Mouse (Mus musculus) mouse trophoblast stem cell (cell line): ENCODE results near the gene Htr3b.
"Not testable (repeated sequence)": the region's sequence is repeated elsewhere in the genome, so short reads cannot be mapped to it uniquely, and the experiment has no call there.

Experiments used
- in situ Hi-C, 2 experiments: fragments of 300-500 bp; cut with MseI, MboI; formaldehyde crosslinking; loops; 2 replicates in 1 of 2; 3 replicates in 1 of 2; pipeline ENCODE4 v1.15.1; 2025

Htr3b gene

DNA sequence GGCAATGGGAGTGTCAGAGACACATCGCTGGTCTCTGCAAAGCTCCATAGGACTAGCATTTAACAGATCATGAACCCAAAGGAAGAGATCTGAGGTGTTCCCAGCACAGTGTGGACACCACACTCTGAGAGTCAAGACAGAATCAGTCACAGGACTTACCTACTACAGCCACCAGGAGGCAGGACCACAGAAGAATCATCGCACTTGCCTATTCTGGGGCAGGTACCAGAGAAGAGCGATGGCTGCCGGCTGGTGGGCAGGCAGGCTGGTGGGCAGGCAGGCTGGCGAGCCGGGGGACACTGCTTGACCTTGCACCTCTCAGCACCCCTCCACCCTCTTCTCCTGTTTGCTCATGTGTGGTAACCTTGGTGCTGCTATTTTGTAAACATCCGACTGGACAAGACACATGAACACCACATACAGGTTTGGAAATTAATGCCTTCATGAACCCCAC is at the start of gene Htr3b:
Gene Htr3b (minus strand): TSS at position 404 of the 454 bp plus-strand sequence.
- in situ Hi-C loops: loop anchor here in 1 of 2 experiments (10.0 kb wide), 1 partner anchor 320 kb away; no protein-coding TSS in a partner anchor

DNA sequence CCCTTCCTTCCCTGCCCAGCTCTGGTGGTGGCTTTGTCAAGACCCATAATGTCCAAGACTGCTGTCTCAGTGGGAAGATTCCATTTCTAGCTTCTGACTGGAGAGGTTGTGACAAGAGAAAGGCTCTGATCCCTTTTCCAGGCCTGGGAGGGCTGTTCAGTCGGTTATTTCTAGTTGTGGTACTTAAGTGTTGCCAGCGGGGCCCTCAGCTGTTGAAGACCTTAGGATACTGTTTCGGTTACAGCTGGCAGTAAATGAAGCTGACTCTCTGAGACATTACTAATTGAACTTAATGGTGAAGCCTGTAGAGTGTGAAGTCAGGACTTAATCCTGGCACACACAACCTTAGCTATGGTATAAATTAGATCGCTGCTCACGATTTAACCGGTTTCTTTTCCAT is 34.5 kb upstream of the Htr3b start:
- in situ Hi-C loops: loop anchor here in 1 of 2 experiments (5.0 kb wide), 1 partner anchor 53 kb away; no protein-coding TSS in a partner anchor

DNA sequence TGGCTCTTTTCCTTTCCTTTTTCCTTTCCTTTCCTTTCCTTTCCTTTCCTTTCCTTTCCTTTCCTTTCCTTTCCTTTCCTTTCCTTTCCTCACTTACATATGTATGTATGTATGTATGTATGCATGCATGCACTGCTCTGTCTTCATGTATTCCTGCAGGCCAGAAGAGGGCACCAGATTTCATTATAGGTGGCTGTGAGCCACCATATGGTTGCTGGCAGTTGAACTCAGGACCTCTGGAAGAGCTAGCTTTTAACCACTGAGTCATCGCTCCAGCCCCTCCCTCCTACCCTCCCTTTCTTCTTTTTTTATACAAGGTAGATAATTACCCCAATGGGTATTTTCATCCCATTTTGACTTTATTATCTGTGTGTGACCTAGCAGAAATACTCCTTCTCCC is 30.9 kb upstream of the Htr3b start:
- in situ Hi-C loops: loop anchor here in 1 of 2 experiments (5.0 kb wide), 1 partner anchor 57 kb away; no protein-coding TSS in a partner anchor

DNA sequence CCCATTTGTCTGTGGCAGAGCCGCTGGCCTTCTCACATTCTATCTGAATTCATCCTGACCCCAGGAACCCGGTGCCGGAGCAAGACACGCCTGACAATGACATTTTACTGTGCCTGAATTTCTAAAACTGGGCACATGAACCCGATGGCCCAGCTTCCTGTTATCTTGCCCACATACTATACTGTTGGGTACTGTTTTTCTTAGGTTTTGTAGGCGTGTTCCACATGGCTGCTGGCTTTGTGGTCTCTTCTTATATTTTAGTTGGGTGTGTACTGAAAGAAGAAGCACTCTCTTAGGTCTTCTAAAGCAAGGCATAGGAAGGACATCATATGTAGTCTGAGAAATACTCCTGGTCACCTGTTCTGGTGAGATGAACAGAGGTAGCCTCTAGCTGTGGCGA is 30.0 kb upstream of the Htr3b start:
- in situ Hi-C loops: loop anchor here in 1 of 2 experiments (5.0 kb wide), 1 partner anchor 58 kb away; no protein-coding TSS in a partner anchor

DNA sequence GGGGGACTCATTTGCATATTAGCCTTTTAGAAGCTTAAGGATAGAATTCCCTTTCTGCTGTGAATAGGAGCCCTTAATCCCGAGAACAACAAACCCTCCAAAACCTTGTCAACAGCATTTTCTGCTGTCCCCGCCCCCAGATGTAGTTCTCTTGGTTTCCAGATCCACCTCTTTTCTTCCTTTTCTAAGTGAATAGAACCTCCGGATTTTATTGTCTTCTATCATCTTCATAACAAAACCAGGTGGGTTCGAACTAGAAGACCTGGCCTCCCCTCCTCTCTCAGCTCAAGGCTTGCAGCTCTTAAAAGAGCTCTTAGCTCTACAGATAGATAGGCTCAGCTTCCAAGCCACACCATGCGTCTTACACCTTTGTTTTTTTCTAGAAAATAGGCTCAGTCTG is 26.9 kb upstream of the Htr3b start:
- in situ Hi-C loops: no loop called here

DNA sequence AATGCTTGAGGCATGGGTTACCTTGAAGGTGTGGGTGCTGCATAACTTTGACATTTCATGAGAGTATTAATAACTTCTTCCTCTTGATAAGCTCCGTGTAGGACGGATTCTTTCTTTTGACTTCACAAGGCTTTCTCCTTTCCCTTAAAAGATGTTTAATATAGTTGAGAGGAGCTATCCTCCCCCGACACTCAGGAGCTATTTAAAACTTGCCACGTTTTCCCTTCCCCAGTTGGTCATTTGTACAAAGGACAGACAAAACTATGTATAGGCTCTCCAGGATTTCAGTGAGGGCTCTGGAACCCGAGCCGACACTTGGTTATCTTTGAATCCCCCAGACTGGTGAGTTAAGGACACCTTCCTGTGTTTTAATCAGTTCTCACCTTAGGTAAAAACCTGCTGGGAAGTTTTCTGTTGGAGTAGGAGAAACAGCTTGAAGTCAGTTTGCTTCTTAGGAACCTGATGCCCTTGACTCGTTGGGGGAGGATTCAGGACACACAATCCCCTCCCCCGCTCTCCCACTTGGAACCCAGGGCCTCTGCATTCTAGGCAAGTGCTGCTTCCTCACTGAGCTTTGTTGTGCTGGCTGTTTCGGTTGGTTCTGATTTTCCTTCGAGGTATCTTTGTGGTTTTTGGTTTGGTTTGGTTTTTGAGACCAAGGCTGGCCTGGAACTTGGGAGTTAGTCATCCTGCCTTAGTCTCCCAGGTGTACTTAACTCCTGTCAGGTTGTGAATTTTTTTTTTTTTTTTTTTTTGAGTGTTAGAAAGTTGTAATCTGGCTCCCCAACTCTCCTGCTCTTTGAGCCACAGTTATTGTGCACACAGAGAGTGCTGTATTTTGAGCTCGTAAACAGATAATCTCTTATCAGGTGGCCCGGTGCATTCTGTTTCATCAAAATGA is 22.7 kb upstream of the Htr3b start:
- in situ Hi-C loops: no loop called here

DNA sequence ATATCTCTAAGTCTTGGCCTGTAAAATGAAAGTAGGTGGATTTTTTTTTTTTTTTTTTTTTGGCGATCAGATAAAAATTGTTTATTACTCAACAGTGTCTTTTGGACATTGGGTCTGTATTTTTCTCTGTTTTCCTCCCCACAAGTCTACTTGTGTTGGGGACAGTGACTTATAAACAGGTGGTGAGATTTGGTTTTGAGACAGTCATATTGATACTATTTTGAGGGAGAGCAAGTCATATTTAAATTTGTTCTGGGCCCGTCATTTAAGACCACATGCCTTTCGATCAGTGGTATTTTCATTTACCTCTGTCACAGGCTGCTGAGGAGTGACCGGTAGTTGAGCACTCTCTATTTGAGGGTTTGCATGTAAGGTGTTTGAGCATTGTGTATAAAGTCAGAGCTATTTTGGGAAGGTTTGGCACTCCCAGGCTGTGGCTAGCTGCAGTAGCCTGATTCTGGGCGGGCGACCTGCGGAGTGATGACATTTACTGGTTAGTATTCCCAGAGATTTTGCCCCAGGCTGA is 21.9 kb upstream of the Htr3b start:
- in situ Hi-C loops: no loop called here

DNA sequence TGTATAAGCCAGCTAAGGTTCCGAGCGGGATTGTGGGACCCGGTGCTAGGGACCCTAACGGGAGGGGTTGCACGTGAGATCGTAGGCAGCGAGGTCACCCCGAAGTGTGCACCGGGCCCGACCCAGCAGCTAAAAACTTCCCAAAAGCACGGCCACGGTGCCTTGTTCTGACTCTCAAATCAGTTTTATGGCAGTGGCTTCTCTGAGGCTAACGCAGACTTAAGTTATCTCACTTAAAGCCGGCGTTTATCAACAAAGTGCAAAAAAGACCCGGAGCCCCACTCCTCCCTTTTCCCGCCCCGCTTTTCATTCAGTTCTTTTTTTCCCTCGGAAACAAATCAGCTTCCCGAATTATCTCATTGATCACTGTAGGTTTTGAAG is 20.9 kb upstream of the Htr3b start:
- in situ Hi-C loops: no loop called here

DNA sequence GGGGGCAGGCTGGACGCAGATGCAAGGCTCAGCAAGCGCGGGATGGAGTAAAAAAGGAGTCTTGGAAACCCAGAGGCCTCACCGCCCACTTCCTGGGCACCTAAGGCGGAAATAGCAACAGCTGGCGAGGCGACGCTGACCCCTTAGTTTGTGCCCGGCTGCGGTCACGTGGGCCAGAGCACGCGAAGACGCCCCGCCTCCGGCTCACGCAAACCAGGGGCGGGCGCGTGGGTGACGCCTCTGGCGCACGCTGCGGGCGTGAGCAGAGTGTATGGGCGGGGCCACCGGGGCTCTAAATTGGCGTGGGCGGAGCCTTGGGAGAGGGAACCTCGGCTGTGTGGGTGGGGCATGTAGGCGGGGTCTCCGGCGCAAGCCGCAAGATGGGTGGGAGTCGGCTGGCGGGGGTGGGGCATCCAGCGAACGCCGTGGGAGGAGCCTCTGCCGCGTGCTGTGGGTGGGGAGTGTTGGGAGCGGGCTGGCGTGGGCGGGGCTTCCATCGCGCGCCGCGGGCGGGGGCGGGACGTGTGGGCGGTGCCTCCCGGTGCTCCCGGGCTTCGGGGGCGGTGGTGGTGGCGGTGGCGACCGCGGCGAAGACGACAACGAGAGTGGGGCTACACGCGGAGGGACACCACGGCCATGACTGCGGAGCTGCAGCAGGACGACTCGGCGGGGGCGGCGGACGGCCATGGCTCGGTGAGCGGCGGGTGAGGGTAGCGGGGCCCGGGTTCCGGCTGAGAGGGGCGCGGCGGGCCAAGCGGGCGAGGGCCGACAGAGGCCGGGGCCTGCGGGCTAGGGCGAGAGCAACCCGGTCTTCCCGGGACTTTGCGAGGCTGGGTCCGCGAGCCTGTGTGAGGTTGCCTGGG is 20.3 kb upstream of the Htr3b start, which contains the start of gene Usp28:
Gene Usp28 (plus strand): TSS at position 531 of the 863 bp plus-strand sequence.
- in situ Hi-C loops: no loop called here

DNA sequence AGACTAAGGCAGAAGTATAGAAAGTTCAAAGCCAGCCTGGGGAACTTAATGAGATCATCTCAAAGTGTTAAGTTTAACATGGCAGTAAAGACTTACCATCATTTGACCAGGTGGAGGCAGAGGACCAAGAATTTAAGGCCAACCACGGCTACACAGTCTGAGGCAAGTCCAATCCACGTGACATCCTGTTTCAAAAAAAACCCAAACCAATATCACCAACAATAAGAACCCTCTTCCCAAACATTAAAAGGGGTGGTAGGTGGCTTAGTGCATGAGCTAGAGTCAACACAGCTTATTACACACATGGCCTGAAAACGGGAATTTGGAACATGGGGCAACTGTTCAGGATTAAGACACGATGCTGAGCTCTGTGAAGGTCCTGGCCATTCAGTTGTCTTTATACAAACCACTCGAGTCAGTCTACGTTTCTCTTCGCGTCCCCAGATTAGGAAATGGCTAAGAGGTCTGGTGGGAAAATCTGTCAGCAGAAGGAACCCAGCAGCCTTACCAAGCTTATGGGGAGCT is 19.6 kb upstream of the Htr3b start:
- in situ Hi-C loops: no loop called here

DNA sequence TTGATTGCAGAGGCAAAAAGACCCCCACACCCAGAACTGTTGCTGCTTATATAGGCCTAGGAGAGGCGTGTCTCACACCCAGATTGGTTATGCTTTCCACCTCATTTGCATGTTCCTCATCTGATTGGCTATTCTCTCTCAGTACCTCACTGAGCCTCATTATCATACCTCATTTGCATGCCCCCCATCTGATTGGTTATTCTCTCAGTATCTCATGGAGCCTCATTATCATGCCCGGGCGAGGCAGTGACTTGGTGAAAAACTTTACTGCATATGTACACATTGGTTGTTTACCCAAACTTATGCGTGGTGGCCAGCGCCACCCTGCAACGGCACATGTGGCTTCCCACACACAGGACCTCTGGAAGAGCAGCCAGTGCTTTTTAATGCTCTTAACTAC is 19.0 kb upstream of the Htr3b start:
- in situ Hi-C loops: not testable (repeated sequence)

DNA sequence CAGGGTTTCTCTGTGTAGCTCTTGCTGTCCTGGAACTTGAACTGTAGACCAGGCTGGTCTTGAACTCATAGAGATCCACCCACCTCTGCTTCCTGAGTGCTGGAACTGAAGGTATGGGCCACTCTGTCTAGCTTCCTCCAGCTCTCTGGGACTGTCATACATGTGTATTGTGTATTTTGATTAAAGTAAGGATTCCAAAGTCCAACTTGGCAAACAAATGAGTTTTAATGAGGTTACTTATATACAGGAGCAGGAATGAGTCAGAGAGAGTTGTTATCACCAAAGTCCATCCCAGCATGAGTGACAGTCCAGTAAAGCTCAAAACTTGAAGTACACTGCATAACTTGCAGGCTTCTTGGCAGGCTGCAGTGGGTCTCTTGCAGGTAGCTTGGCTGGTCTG is 17.0 kb upstream of the Htr3b start:
- in situ Hi-C loops: no loop called here

DNA sequence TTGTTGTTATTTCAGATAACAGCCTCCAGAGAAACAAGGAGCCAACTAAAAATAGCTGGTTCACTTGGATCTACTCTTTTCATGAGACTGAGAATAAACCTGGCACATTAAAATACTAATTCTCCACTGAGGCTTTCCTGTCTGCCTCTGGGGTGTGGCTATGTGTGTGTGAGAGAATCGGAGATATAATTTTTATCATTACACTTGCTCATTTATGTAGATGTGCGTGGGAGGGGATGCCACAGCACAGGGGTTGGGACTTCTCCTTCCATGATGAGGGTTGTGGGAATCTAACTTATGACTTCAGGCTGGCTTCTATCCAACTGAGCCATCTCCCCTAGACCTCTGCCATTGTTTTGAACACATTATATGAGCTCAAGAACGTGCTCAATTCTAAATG is 16.0 kb upstream of the Htr3b start:
- in situ Hi-C loops: no loop called here

DNA sequence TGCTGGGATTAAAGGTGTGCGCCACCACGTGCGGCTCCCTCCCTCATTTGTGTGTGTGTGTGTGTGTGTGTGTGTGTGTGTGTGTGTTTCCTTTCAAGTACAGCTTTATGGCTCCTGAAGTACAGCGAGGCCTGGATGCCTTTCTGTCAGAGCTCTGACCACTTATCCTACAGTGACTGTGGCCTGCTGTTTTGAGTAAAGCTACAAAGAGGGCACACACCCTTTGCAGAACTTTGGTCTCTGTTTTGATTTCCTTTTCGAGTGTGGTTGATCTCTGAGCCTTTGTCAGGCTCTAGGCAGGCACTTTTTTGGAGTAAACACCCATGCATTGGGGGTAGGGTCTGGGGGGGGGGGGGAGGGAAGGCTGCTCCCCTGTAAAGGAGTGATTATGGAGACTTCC is 15.6 kb upstream of the Htr3b start:
- in situ Hi-C loops: no loop called here

DNA sequence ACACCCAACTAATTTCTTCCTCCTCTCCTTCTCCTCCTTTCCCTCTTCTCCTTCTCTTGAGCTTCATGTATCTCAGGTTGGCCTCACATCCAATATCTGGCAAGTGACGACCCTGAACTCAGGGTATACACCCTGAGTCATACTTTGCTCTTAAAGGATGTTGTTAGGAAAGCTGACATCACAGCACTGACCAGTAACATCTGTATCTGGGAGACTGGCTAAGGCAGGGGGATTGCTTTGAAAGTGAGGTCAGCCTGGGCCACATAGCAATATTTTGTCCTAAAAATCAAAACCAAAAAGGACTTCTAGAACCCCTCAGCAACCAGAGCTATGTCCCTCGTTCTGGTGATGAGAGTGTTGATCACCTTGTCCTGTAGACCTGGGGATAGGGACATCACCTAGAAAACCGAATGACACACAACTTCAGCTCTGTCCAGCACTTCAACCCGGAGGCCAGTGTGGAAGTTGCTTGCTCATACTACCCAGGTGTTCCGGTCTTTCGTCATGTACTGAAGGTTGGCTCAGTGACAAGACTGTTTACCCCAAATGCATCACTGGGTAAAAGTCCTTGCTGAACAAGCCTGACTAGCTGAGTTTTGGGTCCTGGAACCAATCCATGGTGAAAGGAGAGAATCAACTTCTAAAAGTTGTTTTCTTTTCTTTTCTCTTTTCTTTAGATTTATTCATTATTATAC is 12.0 kb upstream of the Htr3b start:
- in situ Hi-C loops: loop anchor here in 1 of 2 experiments (10.0 kb wide), 1 partner anchor 332 kb away; no protein-coding TSS in a partner anchor

DNA sequence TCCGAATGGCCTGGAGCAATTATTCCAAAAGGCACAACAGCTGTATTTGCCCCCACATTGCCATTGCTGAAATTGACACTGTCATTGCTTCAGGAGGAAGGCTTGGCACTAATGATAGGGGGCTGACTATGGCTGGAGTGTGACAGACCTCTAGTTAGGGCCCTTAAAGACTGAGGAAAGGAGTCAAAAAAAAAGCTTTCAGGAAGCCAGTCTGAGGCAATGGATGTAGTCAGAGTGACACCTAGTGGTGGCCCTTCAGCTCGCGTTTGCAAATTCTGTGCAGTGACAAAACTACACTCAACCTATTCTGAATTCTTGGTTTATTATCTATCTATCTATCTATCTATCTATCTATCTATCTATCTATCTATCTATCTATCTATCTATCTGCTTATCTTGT is 7.7 kb upstream of the Htr3b start:
- in situ Hi-C loops: loop anchor here in 1 of 2 experiments (10.0 kb wide), 1 partner anchor 328 kb away; no protein-coding TSS in a partner anchor

DNA sequence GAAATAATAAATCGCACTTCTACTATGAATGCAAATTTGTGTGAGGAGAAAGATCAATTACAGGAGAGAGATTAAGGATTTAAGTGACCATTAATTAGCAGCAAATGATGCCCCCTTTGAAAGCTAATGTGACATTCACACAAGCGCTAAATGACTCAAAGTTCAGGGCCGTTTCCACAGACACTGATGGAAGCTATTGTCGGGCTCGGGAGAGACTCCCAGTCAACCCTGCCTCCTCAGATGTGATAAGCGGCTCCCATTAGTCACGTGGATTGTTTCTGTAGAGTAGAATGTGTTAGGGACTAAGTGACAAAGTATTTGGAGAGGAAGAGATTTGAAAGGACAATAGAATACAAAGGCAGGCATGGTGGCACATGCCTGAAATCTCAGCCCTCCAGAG is 2.7 kb downstream of the Htr3b start:
- in situ Hi-C loops: loop anchor here in 1 of 2 experiments (10.0 kb wide), 1 partner anchor 317 kb away; no protein-coding TSS in a partner anchor

DNA sequence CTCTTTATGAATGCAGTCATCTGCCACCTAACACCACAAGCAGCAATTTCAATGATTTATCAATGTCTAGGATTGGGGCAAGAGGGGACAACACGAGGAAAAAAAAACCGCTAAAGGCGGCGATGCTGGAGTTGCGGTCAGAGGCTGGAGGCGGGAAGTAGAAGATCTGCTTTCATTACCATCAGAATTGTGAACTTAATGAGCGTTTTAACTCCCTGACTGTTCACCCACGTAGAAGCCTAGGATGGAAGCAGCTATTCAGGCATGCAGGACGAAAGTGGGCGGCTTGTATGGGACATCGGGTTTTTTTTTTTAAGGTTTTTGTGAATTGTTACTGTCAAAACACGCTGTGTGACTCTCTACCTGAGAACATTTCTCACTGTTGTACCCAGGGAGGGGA is 3.5 kb downstream of the Htr3b start:
- in situ Hi-C loops: loop anchor here in 1 of 2 experiments (10.0 kb wide), 1 partner anchor 317 kb away; no protein-coding TSS in a partner anchor

DNA sequence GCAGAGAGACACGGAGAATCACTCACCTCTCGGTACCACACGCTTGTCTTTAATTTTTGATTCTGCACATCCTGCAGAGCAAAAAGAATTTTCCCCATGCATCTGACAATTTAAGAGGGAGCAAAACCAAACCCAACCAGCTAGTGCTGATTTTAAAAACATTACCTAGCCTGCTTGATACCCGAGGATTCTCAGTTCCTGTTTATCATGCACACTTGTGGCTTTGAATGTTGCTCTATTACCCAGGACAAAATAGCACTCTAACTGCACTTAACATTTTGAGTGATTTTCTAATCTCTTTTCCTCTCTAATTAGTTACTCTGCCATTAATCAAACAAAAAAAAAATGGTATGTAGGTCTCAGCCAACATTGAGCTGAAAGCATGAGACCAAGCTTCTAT is 17.2 kb downstream of the Htr3b start:
- in situ Hi-C loops: no loop called here

DNA sequence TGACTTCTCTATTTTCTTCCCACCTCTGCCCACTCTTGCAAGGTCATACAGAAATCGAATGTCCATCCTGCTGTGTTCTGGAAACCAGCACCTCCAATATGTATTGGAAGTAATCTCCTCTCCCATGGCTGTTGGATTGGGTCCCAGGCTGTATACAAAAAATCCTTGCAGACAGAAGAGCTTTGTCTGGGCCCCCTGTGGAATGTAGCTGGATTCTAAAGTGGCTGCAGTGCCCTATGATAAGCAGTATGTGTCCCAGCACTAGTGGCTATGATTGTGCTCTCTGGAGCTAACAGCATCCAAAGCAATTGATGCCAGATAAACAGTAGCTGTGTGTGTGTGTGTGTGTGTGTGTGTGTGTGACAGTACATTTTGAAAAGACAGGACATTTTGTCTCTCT is 22.4 kb downstream of the Htr3b start:
- in situ Hi-C loops: no loop called here

DNA sequence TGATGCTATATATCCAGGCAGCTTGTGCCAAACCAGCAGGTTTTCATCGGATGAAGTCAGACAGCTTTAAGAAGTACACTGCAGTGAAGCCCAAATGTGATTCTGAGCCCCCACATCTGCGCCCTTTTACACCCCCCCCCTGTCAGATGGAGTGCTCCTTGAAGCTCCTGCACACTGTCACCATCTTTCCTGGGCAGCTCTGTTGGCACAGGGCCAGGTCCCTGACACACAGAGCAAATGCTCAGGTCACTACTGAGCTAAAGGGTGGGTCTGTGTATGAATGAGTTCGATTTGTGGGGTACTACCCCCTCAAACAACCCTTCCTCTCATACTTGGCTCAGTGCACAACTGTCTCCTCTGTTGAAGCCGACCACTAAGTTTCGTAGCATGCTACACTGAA is 35.4 kb downstream of the Htr3b start:
- in situ Hi-C loops: no loop called here
